Mouse (Mus musculus): ENCODE results near the gene Gm45062. TPM values are rescaled to one million over a fixed set of nuclear protein-coding genes. Genes with fewer than 3 reads are reported as not detected.
A peak's percentile ranks its signal among the peaks of the same experiment; 100 is the strongest.

Gm45062 gene
- total and polyA plus RNA-seq, 3 experiments = 2.2 to 3.6 TPM; not detected in 1

DNA sequence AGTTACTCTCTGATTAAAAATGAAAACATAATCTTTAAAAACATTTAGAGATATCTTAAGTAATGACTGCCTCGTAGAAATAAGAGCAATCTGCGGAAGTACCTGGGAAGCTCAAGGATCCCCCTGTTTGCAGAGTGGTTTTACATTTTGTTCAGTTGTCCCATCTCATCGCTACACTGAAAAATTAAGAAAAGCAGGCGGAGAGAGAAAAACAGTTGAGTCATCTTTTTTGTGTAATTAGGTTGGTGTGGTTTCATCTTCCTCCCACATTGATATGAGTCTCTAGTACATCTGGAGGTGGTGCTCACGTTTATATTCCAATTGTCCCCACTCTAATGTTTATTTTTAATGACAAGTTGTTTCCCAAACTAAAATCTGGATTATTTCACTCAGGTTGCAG is 265.5 kb downstream of the Gm45062 start:
- Histone ChIP-seq H3K27me3 (ENCODE audit: control insufficient read depth in 1 of 2, insufficient read depth in 2 of 2, low read length in 2 of 2) (no peaks in the 10 kb centered on the region), H3K27ac (ENCODE audit: control insufficient read depth, low read depth, low read length) (no peak overlapping the region), H3K9me3 (replicated peaks; ENCODE audit: insufficient read depth, low read length) (no peaks in the 10 kb centered on the region), H3K4me3 (ENCODE audit: control insufficient read depth in 1 of 2, insufficient read depth in 1 of 2, low read depth in 2 of 2, low read length in 2 of 2) (no peak overlapping the region), H3K79me2 (ENCODE audit: control insufficient read depth, insufficient read depth, low read length, poor library complexity) (peaks cover 1% of the 10 kb centered on the region), H3K36me3 (ENCODE audit: control insufficient read depth in 1 of 2, insufficient read depth in 2 of 2, low read length in 2 of 2) (peaks cover 0 to 13% of the 10 kb centered on the region in 2 experiments; a peak in 3 of 4 replicates), H3K4me1 (ENCODE audit: control insufficient read depth in 1 of 2, insufficient read depth in 2 of 2, low read length in 2 of 2) (peaks cover 3 to 10% of the 10 kb centered on the region in 2 experiments), H3K9ac (ENCODE audit: control insufficient read depth, low read depth, low read length, poor library complexity, severe bottlenecking) (no peak overlapping the region)
- TF ChIP-seq GATA1 (IDR thresholded peaks at IDR 0.05; ENCODE audit: low read depth, low read length) (no peak), CHD1 (IDR thresholded peaks at IDR 0.05; ENCODE audit: low read depth, low read length) (no peak), ZMIZ1 (IDR thresholded peaks at IDR 0.05; ENCODE audit: low read depth, low read length) (no peak), BHLHE40 (IDR thresholded peaks at IDR 0.05; ENCODE audit: borderline replicate concordance, low read depth, low read length) (no peak), ETS1 (IDR thresholded peaks at IDR 0.05; ENCODE audit: low read depth, low read length) (no peak), POLR2AphosphoS5 (IDR thresholded peaks at IDR 0.05; ENCODE audit: borderline replicate concordance, low read depth, low read length) (no peak), EP300 (IDR thresholded peaks at IDR 0.05; ENCODE audit: low read depth in 1 of 2, low read length in 2 of 2) (no peak), TCF12 (IDR thresholded peaks at IDR 0.05; ENCODE audit: low read depth, low read length) (no peak), RAD21 (IDR thresholded peaks at IDR 0.05; ENCODE audit: low read depth, low read length) (no peak), TBP (IDR thresholded peaks at IDR 0.05; ENCODE audit: low read depth, low read length) (no peak), SMC3 (IDR thresholded peaks at IDR 0.05; ENCODE audit: low read depth, low read length) (no peak), ELF1 (IDR thresholded peaks at IDR 0.05; ENCODE audit: low read depth, low read length) (no peak), USF1 (IDR thresholded peaks at IDR 0.05; ENCODE audit: low read depth, low read length) (no peak), E2F4 (IDR thresholded peaks at IDR 0.05; ENCODE audit: borderline replicate concordance, low read depth, low read length) (no peak)
- DNase-seq (ENCODE audit: low read depth, low spot score) = no peak

- Histone ChIP-seq H3K4me3 (ENCODE audit: control insufficient read depth in 1 of 2, insufficient read depth in 1 of 2, low read depth in 2 of 2, low read length in 2 of 2) (peak overlapping the region in 1 of 2 experiments; percentile 30; a peak in 1 of 4 replicates), H3K27ac (ENCODE audit: control insufficient read depth, low read depth, low read length) (peak overlapping the region; percentile 79), H3K79me2 (ENCODE audit: control insufficient read depth, insufficient read depth, low read length, poor library complexity) (peaks cover 1% of the 10 kb centered on the region; the same call in 1 of the 2 replicates), H3K9ac (ENCODE audit: control insufficient read depth, low read depth, low read length, poor library complexity, severe bottlenecking) (no peak overlapping the region), H3K4me1 (ENCODE audit: control insufficient read depth in 1 of 2, insufficient read depth in 2 of 2, low read length in 2 of 2) (peaks cover 2 to 9% of the 10 kb centered on the region in 2 experiments), H3K36me3 (ENCODE audit: control insufficient read depth in 1 of 2, insufficient read depth in 2 of 2, low read length in 2 of 2) (peaks cover 0 to 17% of the 10 kb centered on the region in 2 experiments; a peak in 2 of 4 replicates), H3K9me3 (replicated peaks; ENCODE audit: insufficient read depth, low read length) (no peaks in the 10 kb centered on the region), H3K27me3 (ENCODE audit: control insufficient read depth in 1 of 2, insufficient read depth in 2 of 2, low read length in 2 of 2) (no peaks in the 10 kb centered on the region)
- peak; percentile 92 for TF ChIP-seq BHLHE40 (IDR thresholded peaks at IDR 0.05; ENCODE audit: borderline replicate concordance, low read depth, low read length)
- TF ChIP-seq MYB (IDR thresholded peaks at IDR 0.05; ENCODE audit: low read depth, low read length) = no peak
- TF ChIP-seq TCF12 (IDR thresholded peaks at IDR 0.05; ENCODE audit: low read depth, low read length) = peak; percentile 89
- no peak for TF ChIP-seq ZMIZ1 (IDR thresholded peaks at IDR 0.05; ENCODE audit: low read depth, low read length)
- TF ChIP-seq GATA1 (IDR thresholded peaks at IDR 0.05; ENCODE audit: low read depth, low read length) = peak; percentile 79
- 0 out of 2 replicates have a peak, but pooled peaks have one; percentile 18 for TF ChIP-seq HCFC1 (IDR thresholded peaks at IDR 0.05; ENCODE audit: low read depth, low read length)
- no peak for TF ChIP-seq USF1 (IDR thresholded peaks at IDR 0.05; ENCODE audit: low read depth, low read length)
- 0 out of 2 replicates have a peak, but pooled peaks have one; percentile 32 for TF ChIP-seq NRF1 (IDR thresholded peaks at IDR 0.05; ENCODE audit: insufficient read depth, low read depth, low read length, poor library complexity, severe bottlenecking)
- peak; percentile 38 for TF ChIP-seq TAL1 (IDR thresholded peaks at IDR 0.05; ENCODE audit: low read length)
- no peak for TF ChIP-seq POLR2A (IDR thresholded peaks at IDR 0.05; ENCODE audit: control insufficient read depth in 1 of 2, insufficient read depth in 1 of 2, low read depth in 1 of 2, low read length in 2 of 2, poor library complexity in 1 of 2)
- TF ChIP-seq TBP (IDR thresholded peaks at IDR 0.05; ENCODE audit: low read depth, low read length) = peak; percentile 35; the same call in 1 of the 2 replicates
- no peak for TF ChIP-seq ZC3H11A (IDR thresholded peaks at IDR 0.05; ENCODE audit: low read depth, low read length)
- peak; percentile 60 for TF ChIP-seq MXI1 (IDR thresholded peaks at IDR 0.05; ENCODE audit: low read depth, low read length)
- peak; percentile 84 for TF ChIP-seq RCOR1 (IDR thresholded peaks at IDR 0.05; ENCODE audit: low read depth, low read length)
- no peak for TF ChIP-seq CHD2 (IDR thresholded peaks at IDR 0.05; ENCODE audit: low read length)
- peak; percentile 72 for TF ChIP-seq ETS1 (IDR thresholded peaks at IDR 0.05; ENCODE audit: low read depth, low read length)
- peak; percentile 56 to 86 for TF ChIP-seq EP300 (IDR thresholded peaks at IDR 0.05; ENCODE audit: low read depth in 1 of 2, low read length in 2 of 2)
- TF ChIP-seq SIN3A (IDR thresholded peaks at IDR 0.05; ENCODE audit: low read length) = peak; percentile 52
- TF ChIP-seq KAT2A (conservative IDR thresholded peaks at IDR 0.05; ENCODE audit: low read depth, low read length) = no peak
- no peak for TF ChIP-seq ELF1 (IDR thresholded peaks at IDR 0.05; ENCODE audit: low read depth, low read length)
- peak; percentile 74 for DNase-seq (ENCODE audit: low read depth, low spot score)
Observed at GRCm38 (mm10) chr6:8531104-8531894, 272.0 kb downstream of the Gm45062 start.
